Mouse (Mus musculus): Measurements from ENCODE around the gene Acss2.

DNA sequence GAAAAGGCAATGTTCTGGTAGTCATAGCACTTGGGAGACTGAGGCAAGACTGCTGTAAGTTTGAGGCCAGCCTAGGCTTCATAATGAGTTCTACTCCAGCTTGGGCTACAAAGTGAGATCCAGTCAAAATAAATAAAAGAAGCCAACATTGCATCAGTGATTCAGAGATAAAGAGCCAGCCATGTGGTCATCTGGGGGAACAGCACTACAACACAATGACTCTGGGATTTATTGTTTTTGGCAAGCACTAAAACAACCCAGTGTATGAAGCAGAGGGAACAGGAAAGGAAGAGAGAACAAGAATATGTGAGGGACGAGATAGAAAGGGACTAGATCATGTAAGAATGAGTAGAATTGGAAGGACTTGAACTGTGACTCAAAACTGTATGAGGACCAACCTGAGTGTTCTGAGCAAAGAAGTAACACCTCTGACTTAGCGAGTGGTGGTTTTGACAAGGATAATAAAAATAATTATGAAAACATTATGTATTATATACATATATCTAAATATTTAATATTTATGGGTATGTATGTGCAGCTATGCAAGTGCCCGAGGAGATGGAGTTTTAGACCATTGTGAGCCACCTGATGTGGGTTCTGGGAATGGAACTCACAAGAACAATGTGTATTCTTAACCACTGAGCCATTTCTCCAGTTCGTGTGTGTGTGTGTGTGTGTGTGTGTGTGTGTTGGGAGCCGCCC, 20.2 kb downstream of the Acss2 start:
- TF ChIP-seq CTCF (IDR thresholded peaks at IDR 0.05; ENCODE audit: low read depth) (no peak), EP300 (IDR thresholded peaks at IDR 0.05; ENCODE audit: low read depth) (no peak)

All from heart, postnatal 0 days (tissue).